Mouse (Mus musculus): Measurements from ENCODE around the gene Tbc1d12. TPM values are rescaled to one million over a fixed set of nuclear protein-coding genes. Genes with fewer than 3 reads are reported as not detected.

Gene Tbc1d12
- polyA plus RNA-seq, 1 experiment from 2014 or later, result 3.2 TPM

DNA sequence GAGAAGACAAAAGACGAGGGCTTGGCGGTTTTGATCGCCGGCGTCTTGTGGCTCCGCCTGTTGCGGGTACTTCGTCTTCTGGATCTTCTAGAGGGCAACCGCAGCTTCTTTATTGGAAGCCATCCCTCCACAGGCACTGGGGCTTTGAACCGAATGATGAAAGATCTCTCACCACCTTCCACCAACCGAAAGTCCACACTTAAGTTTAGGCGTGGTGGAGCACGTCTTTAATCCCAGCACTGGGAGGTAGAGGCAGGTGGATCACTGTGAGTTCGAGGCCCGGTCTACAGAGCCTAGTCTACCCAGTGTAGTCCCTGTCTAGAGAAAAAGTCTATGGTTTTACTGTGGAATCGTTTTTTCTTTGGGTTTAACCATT is 17.0 kb upstream of the Tbc1d12 start:
- Histone ChIP-seq H3K9ac (ENCODE audit: low read length) (peak overlapping the region; percentile 78), H3K4me1 (replicated peaks; ENCODE audit: control insufficient read depth, insufficient read depth, low read length) (no peaks in the 10 kb centered on the region), H3K27ac (ENCODE audit: low read depth, low read length) (peak overlapping the region; percentile 48; the same call in 1 of the 2 replicates), H3K4me3 (ENCODE audit: low read depth, low read length) (peak overlapping the region; percentile 78), H3K36me3 (ENCODE audit: control insufficient read depth, insufficient read depth, low read length) (no peaks in the 10 kb centered on the region), H3K9me3 (ENCODE audit: control insufficient read depth, low read length) (no peaks in the 10 kb centered on the region), H3K4me2 (ENCODE audit: low read depth, low read length, severe bottlenecking) (peak overlapping the region; percentile 87), H3K27me3 (ENCODE audit: control insufficient read depth, insufficient read depth, low read length) (no peaks in the 10 kb centered on the region)
- DNase-seq (ENCODE audit: low spot score) (no peak), ATAC-seq (replicated peaks; ENCODE audit: low FRiP score) (peak; percentile 74)
- WGBS, result 15% methylated on average over 16 of the region's 16 CpGs

DNA sequence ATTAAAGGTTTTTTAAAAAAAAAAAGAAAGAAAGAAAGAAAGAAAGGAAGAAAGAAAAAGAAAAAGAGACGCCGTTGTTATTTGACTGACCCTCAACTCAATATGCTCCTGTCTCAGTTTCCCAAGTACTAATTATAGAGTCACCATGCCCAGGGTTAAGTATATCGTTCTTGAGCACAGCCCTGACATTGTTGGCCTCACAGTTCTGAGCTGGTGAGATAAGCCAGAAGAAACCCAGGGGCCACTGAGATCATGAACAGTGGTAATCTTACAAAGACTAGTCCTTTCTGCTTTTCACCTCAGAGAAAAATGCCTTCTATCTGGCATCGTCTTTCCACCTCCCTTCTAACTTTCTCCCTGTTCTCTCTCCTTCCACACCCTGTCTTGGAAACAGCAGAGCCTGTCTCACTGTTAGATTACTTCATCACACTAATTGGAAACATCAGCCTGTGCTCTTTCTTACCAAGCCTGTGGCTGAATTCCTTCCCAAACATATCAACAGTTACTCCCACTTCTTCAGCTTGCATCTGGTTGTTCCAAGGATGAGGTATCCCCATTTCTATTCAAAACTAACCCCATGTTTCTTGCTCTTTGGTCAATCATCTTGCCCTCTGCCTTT is 16.1 kb upstream of the Tbc1d12 start:
- no peaks in the 10 kb centered on the region for H3K27me3 ChIP-seq (ENCODE audit: control insufficient read depth, insufficient read depth, low read length)
- H3K4me3 ChIP-seq (ENCODE audit: low read depth, low read length), result no peak overlapping the region
- DNase-seq (ENCODE audit: low spot score) (no peak), ATAC-seq (replicated peaks; ENCODE audit: low FRiP score) (no peak)
- H3K4me1 ChIP-seq (replicated peaks; ENCODE audit: control insufficient read depth, insufficient read depth, low read length), result no peaks in the 10 kb centered on the region
- 91% methylated on average over 4 of the region's 4 CpGs for WGBS
- no peaks in the 10 kb centered on the region for H3K9me3 ChIP-seq (ENCODE audit: control insufficient read depth, low read length)
- H3K4me2 ChIP-seq (ENCODE audit: low read depth, low read length, severe bottlenecking), result no peak overlapping the region
- H3K36me3 ChIP-seq (ENCODE audit: control insufficient read depth, insufficient read depth, low read length), result no peaks in the 10 kb centered on the region
- no peak overlapping the region for H3K9ac ChIP-seq (ENCODE audit: low read length)
- H3K27ac ChIP-seq (ENCODE audit: low read depth, low read length), result no peak overlapping the region

DNA sequence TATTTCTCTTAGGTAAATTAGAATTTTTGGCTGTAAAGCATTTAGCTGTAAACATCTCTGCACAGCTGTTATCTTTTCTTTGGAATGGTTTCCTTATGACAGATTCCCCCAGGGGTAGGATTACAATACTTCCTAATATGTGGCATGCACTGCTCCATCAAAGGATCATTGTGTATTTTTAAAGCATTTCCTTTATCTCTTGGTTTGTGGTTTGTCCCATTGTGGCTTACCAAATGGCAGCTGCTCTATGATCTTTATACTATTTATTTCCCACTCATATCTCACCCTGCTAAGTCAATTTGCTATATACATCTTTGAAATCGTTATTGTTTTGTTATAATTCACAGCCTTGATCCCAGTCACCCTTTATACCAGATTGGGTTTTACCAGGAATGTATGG is 3.2 kb upstream of the Tbc1d12 start:
- Histone ChIP-seq H3K4me2 (ENCODE audit: low read depth, low read length, severe bottlenecking) (no peak overlapping the region), H3K9me3 (ENCODE audit: control insufficient read depth, low read length) (no peaks in the 10 kb centered on the region), H3K9ac (ENCODE audit: low read length) (no peak overlapping the region), H3K4me1 (replicated peaks; ENCODE audit: control insufficient read depth, insufficient read depth, low read length) (no peaks in the 10 kb centered on the region), H3K4me3 (ENCODE audit: low read depth, low read length) (no peak overlapping the region), H3K27ac (ENCODE audit: low read depth, low read length) (no peak overlapping the region), H3K27me3 (ENCODE audit: control insufficient read depth, insufficient read depth, low read length) (no peaks in the 10 kb centered on the region), H3K36me3 (ENCODE audit: control insufficient read depth, insufficient read depth, low read length) (no peaks in the 10 kb centered on the region)
- ATAC-seq (replicated peaks; ENCODE audit: low FRiP score) (no peak), DNase-seq (ENCODE audit: low spot score) (no peak)
- 73% methylated on average over 1 of the region's 1 CpGs for WGBS

DNA sequence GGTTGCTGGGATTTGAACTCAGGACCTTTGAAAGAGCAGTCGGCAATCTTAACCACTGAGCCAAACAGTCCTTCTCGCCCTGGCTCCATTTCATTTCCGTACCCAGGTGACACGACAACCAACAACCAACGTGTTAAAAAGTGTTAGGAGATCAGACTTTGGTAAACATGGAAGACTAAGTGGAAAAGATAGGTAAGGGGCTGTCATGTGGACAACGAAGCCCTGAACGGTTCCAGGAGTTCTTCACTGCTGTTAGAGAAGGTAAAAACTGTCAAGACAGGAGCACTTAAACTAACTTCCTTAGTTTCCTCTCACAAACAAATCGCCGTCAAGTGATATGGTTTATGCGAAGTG is 318 bp upstream of the Tbc1d12 start:
- 32% methylated on average over 10 of the region's 10 CpGs for WGBS
- Histone ChIP-seq H3K9ac (ENCODE audit: low read length) (peak overlapping the region; percentile 72), H3K27me3 (ENCODE audit: control insufficient read depth, insufficient read depth, low read length) (no peaks in the 10 kb centered on the region), H3K4me1 (replicated peaks; ENCODE audit: control insufficient read depth, insufficient read depth, low read length) (no peaks in the 10 kb centered on the region), H3K4me2 (ENCODE audit: low read depth, low read length, severe bottlenecking) (peak overlapping the region; percentile 63; the same call in 1 of the 2 replicates), H3K4me3 (ENCODE audit: low read depth, low read length) (peak overlapping the region; percentile 79), H3K9me3 (ENCODE audit: control insufficient read depth, low read length) (no peaks in the 10 kb centered on the region), H3K36me3 (ENCODE audit: control insufficient read depth, insufficient read depth, low read length) (no peaks in the 10 kb centered on the region), H3K27ac (ENCODE audit: low read depth, low read length) (no peak overlapping the region)
- DNase-seq (ENCODE audit: low spot score) (peak; percentile 50), ATAC-seq (replicated peaks; ENCODE audit: low FRiP score) (no peak)

GRCm38 (mm10) chr19:38837171-38837641 is 827 bp downstream of the Tbc1d12 start:
- no peaks in the 10 kb centered on the region for H3K36me3 ChIP-seq (ENCODE audit: control insufficient read depth, insufficient read depth, low read length)
- peak overlapping the region; percentile 79 for H3K4me3 ChIP-seq (ENCODE audit: low read depth, low read length)
- DNase-seq (ENCODE audit: low spot score) (peak; percentile 79), ATAC-seq (replicated peaks; ENCODE audit: low FRiP score) (peak; percentile 63)
- peak overlapping the region; percentile 76; the same call in 1 of the 2 replicates for H3K27ac ChIP-seq (ENCODE audit: low read depth, low read length)
- no peaks in the 10 kb centered on the region for H3K9me3 ChIP-seq (ENCODE audit: control insufficient read depth, low read length)
- WGBS, result under 1% methylated on average over 52 of the region's 54 CpGs
- H3K4me1 ChIP-seq (replicated peaks; ENCODE audit: control insufficient read depth, insufficient read depth, low read length), result no peaks in the 10 kb centered on the region
- H3K4me2 ChIP-seq (ENCODE audit: low read depth, low read length, severe bottlenecking), result peak overlapping the region; percentile 63
- H3K27me3 ChIP-seq (ENCODE audit: control insufficient read depth, insufficient read depth, low read length), result no peaks in the 10 kb centered on the region
- peak overlapping the region; percentile 72 for H3K9ac ChIP-seq (ENCODE audit: low read length)

DNA sequence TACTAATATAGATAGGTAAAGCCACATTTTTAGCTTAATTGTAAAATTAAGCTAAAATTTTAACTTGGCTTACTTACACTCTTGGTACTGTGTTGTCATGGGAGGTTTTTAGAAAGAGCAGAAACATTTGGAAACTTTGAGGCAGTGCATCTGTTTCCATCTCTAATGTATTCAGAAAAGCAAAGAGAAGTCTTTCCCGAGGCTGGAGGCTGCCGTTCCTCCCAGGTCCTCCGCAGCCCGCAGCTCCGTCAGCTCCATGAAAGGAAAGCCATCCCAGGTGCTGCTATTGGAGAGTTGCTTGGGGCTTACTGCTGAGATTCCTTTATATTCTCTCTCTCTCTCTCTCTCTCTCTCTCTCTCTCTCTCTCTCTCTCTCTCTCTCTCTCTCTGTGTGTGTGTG is 8.4 kb downstream of the Tbc1d12 start:
- Histone ChIP-seq H3K9ac (ENCODE audit: low read length) (no peak overlapping the region), H3K4me3 (ENCODE audit: low read depth, low read length) (no peak overlapping the region)

DNA sequence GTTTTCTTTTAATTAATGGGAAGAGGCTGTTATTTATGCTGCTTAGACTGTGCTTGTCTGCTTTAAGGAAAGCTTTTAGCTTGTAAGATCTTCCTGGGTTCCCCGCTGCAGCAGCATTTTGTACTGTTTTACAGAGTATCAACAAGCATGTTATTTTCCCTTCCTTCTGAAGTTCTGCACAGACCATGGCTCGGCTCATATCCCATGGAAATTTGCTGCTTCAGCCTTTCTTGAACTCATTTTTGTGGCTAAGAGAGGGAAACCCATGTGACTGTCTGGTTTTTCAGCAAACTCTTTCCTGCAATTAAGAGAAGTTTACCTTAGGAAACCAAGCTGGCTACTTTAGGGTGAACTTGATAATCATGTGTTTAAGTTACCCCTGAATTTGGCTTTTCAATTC is 10.0 kb downstream of the Tbc1d12 start:
- ATAC-seq (replicated peaks; ENCODE audit: low FRiP score) (no peak), DNase-seq (ENCODE audit: low spot score) (no peak)
- no peak overlapping the region for H3K4me2 ChIP-seq (ENCODE audit: low read depth, low read length, severe bottlenecking)
- no peak overlapping the region for H3K4me3 ChIP-seq (ENCODE audit: low read depth, low read length)
- H3K9me3 ChIP-seq (ENCODE audit: control insufficient read depth, low read length), result no peaks in the 10 kb centered on the region
- H3K36me3 ChIP-seq (ENCODE audit: control insufficient read depth, insufficient read depth, low read length), result no peaks in the 10 kb centered on the region
- no peaks in the 10 kb centered on the region for H3K4me1 ChIP-seq (replicated peaks; ENCODE audit: control insufficient read depth, insufficient read depth, low read length)
- H3K27ac ChIP-seq (ENCODE audit: low read depth, low read length), result no peak overlapping the region
- H3K27me3 ChIP-seq (ENCODE audit: control insufficient read depth, insufficient read depth, low read length), result no peaks in the 10 kb centered on the region
- no peak overlapping the region for H3K9ac ChIP-seq (ENCODE audit: low read length)
- WGBS, result 92% methylated on average over 2 of the region's 2 CpGs

More for the DNA sequence above, 8.4 kb downstream of the Tbc1d12 start:
- Histone ChIP-seq H3K4me1 (replicated peaks; ENCODE audit: control insufficient read depth, insufficient read depth, low read length) (no peaks in the 10 kb centered on the region), H3K36me3 (ENCODE audit: control insufficient read depth, insufficient read depth, low read length) (no peaks in the 10 kb centered on the region), H3K27ac (ENCODE audit: low read depth, low read length) (no peak overlapping the region), H3K27me3 (ENCODE audit: control insufficient read depth, insufficient read depth, low read length) (no peaks in the 10 kb centered on the region), H3K9me3 (ENCODE audit: control insufficient read depth, low read length) (no peaks in the 10 kb centered on the region), H3K4me2 (ENCODE audit: low read depth, low read length, severe bottlenecking) (no peak overlapping the region)
- WGBS, result 71% methylated on average over 5 of the region's 5 CpGs
- DNase-seq (ENCODE audit: low spot score) (no peak), ATAC-seq (replicated peaks; ENCODE audit: low FRiP score) (no peak)

DNA sequence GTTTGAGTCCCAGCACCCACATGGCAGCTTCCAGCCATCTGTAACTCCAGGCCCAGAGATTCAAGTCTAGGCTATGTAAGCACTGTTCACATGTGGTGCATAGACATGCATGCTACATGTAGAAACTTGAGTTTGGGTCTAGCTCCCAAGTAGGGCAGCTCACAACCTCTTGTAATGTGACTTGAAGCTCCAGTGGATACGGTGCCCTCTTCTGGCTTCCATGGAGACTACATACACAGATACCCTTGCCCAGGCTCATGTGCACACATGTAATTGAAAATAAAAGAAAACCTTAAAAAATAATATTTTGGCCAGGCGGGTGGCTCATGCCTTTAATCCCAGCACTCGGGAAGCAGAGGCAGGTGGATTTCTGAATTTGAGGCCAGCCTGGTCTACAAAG is 21.8 kb downstream of the Tbc1d12 start:
- no peaks in the 10 kb centered on the region; the same call in 1 of the 2 replicates for H3K4me1 ChIP-seq (replicated peaks; ENCODE audit: control insufficient read depth, insufficient read depth, low read length)

GRCm38 (mm10) chr19:38862523-38862922 is 26.1 kb downstream of the Tbc1d12 start:
- DNase-seq (ENCODE audit: low spot score) (no peak), ATAC-seq (replicated peaks; ENCODE audit: low FRiP score) (no peak)
- Histone ChIP-seq H3K36me3 (ENCODE audit: control insufficient read depth, insufficient read depth, low read length) (no peaks in the 10 kb centered on the region), H3K27me3 (ENCODE audit: control insufficient read depth, insufficient read depth, low read length) (no peaks in the 10 kb centered on the region), H3K4me3 (ENCODE audit: low read depth, low read length) (no peak overlapping the region), H3K4me1 (replicated peaks; ENCODE audit: control insufficient read depth, insufficient read depth, low read length) (no peaks in the 10 kb centered on the region), H3K9me3 (ENCODE audit: control insufficient read depth, low read length) (no peaks in the 10 kb centered on the region), H3K27ac (ENCODE audit: low read depth, low read length) (no peak overlapping the region), H3K4me2 (ENCODE audit: low read depth, low read length, severe bottlenecking) (no peak overlapping the region), H3K9ac (ENCODE audit: low read length) (no peak overlapping the region)
- WGBS, result 92% methylated on average over 6 of the region's 6 CpGs

More for the DNA sequence above, 21.8 kb downstream of the Tbc1d12 start:
- Histone ChIP-seq H3K36me3 (ENCODE audit: control insufficient read depth, insufficient read depth, low read length) (no peaks in the 10 kb centered on the region), H3K27ac (ENCODE audit: low read depth, low read length) (no peak overlapping the region), H3K9ac (ENCODE audit: low read length) (no peak overlapping the region), H3K27me3 (ENCODE audit: control insufficient read depth, insufficient read depth, low read length) (no peaks in the 10 kb centered on the region), H3K4me2 (ENCODE audit: low read depth, low read length, severe bottlenecking) (no peak overlapping the region), H3K4me3 (ENCODE audit: low read depth, low read length) (no peak overlapping the region), H3K9me3 (ENCODE audit: control insufficient read depth, low read length) (no peaks in the 10 kb centered on the region)
- 94% methylated on average over 3 of the region's 3 CpGs for WGBS
- no peak for ATAC-seq (replicated peaks; ENCODE audit: low FRiP score)
- no peak for DNase-seq (ENCODE audit: low spot score)
